Mouse (Mus musculus): Measurements from ENCODE around the gene Fryl.

The Fryl gene

GRCm38 (mm10) chr5:73256352-73257065, at the start of gene Fryl:
Gene Fryl, minus strand, starts transcription at chr5:73256619.
- peak; percentile 96 for DNase-seq

- no peak for DNase-seq
These were observed 48.1 kb upstream of the Fryl start for GRCm38 (mm10) chr5:73304507-73304906.

DNA sequence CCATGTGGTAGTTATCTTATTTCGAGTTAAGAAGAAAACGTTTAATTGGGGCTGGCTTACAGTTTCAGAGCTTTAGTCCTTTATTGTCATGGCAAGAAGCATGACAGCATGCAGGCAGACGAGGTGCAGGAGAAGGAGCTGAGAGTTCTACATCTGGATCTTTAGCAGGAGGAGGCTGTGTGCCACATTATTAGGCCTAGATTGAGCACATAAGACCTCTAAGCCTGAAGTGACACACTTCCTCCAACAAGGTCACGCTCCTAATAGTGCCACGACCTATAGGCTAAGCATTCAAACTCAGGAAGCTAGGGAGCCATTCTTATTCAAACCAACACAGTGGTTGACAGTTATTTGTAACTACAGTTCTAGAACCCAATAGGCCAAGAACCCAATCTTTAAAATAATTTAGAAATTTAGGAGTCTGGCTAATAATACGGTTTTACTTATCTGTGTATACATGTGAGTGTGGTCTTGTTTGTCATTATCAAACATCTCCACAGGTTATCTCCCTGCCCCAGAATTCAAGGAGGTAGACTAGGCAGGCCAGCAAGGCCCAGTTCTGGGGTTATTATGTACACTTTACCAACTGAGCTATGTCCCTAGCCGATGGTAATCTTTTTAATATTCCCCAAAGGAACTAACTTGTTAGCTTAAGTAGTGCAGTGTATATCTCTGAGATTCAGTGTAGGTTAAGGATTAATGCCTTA, 45.3 kb upstream of the Fryl start:
- DNase-seq, result no peak

GRCm38 (mm10) chr5:73295916-73296315, 39.5 kb upstream of the Fryl start:
- DNase-seq, result no peak

DNA sequence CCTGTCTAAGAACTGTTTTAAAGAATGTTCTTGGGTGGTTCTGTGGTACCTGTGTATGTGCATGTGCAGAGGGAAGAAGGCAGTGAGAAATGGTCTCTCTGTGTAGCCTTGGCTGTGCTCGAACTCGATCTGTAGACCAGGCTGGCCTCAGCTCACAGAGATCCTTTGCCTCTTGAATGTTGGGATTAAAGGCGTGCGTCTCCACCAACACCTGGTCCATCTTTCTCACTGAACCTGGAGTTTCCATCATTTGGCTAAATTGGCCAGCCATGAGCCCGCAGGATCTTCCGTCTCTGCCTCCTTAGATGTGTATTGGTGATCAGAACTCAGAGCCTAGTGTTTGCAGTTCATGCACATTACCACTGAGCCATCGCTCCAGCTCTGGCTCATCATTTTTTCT, 38.6 kb upstream of the Fryl start:
- DNase-seq, result no peak

DNA sequence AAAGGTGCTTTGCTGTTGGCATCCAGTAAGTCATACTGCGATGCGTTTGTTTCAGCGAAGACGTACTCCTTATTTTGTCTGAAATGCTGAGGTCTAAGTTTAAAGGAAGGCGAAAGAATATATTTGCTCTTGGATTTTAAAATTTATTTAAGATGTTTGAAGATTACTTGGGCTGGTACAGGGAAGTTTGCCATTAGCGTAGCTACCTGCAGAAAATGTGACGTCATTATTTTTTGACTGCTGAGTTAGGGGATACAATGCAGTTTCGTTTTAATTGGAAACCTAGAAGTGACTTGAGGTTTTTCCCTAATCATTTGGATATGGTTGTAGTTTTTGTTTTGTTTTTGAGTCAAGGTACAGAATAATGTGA, 37.0 kb upstream of the Fryl start:
- DNase-seq, result no peak

GRCm38 (mm10) chr5:73292502-73293457, 36.4 kb upstream of the Fryl start, which contains the start of gene Ociad1:
Gene Ociad1, plus strand, starts transcription at chr5:73292784.
- DNase-seq, result peak; percentile 96

GRCm38 (mm10) chr5:73289900-73290299, 33.5 kb upstream of the Fryl start:
- no peak for DNase-seq

DNA sequence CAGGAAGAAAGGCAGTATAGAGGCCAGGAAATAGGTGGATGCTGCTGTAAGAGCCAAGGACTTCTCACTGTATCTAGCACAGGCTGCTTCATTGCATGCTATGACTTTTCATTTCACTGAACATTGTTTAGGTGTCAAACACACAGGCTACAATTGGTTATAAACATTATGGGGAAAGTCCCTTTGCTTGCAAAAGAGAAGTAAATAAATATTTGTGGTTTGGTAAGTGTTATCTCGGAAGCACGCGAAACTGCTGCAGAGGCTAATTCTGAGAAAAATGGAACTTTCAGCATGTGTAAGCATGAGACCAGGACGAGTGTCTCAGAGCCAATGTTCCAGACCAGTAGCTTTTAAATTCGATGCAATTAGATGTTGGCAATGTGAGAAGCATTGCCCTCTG, 30.2 kb upstream of the Fryl start:
- no peak for DNase-seq

DNA sequence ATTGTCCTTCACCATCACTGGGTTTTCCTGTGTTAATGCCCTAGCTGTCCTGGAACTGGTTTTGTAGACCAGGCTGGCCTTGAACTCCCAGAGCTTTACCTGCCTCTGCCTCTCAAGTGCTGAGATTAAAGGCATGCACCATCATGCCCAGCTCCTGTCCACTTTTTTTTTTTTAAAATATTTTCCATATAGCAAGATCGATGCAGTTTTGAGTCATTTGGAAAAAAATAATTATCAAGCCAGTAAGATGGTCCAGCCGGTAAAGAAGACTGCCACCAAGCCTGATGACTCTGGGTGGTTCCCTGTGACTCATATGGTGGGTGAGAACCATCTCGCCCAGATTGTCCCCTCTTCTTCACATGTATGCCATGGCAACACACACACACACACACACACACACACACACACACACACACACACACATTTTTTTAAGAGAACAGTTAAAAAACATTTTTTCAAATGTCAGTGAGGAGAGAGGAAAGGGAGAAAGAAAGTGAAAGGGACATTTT, 29.1 kb upstream of the Fryl start:
- no peak for DNase-seq

DNA sequence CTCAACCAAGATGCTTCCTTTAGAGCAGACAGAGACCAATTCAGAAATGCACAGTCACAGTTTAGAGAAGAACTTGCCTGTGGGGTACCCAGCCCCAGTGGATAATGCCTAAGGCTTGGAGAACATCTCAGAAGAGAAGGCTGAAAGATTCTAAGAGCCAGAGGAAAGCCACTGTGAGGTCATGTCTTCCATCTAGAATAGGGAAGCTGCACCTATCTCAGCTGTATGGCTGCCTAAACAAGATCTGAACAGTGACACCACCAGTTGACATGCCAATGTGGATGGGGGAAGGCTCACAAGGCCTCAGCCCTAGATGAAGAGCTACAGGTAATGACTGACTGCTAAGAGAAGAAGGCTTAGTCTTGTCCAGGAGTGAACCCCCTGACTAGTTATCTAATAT, 27.6 kb upstream of the Fryl start:
- DNase-seq, result no peak

GRCm38 (mm10) chr5:73280567-73280850, 24.1 kb upstream of the Fryl start:
- no peak for DNase-seq

DNA sequence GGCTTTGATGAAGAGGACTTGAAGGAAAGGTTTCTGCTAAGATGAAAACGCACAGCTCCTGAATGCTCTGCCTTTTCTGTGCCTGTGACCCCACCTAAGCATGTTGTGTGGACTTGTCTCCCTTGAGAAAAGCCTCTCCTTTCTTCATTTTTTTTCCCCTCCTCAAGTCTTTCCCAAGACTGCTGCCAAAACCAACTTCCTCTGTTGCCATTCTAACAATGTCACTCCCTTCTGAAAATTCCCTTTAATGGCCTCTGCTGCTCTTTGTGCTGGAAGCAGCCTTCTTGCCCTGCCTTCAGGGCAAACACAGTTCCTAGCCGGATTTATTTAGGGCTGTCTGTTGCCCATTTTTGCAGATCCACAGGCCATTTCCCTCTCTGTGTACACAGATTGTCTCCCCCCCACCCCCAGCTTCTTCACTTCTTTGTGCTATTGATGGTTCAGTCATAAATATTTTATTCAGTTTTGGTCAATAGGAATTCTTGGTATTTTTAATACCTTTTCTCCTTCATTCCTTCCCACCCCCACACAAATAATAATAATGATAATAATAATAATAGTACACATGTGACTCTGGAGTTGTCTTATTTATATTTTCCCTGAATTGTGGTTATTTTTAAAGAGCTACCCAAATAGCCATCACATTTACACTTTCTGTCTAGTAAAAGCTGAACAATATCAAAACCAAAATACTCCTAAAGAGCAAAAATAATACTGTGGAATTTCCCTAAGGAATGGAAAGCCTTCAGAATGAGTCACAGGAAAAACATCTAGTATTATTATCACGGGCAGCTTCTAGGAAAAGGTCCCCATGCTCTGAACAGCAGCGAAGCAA, 23.5 kb upstream of the Fryl start:
- DNase-seq, result no peak

DNA sequence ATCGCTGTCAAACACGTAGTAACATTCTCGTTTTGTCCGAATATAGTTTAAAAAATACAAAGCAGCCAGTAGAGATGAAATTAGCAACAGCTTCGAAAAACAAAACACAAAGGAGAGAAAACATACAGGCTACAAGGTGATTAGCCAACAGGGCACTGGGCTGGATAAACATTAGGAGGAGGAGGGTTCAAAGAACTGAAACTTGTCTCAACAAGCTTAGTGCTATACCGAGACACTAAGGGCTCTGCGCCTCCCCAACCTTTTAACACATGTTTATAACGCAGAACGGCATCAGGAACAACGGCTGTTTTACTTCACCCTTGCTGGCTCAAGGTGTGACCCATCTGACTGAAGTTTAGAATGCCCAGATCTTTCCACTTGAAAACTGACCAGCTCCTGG, 22.8 kb upstream of the Fryl start:
- DNase-seq, result no peak

GRCm38 (mm10) chr5:73274941-73275340, 18.5 kb upstream of the Fryl start:
- DNase-seq, result no peak

DNA sequence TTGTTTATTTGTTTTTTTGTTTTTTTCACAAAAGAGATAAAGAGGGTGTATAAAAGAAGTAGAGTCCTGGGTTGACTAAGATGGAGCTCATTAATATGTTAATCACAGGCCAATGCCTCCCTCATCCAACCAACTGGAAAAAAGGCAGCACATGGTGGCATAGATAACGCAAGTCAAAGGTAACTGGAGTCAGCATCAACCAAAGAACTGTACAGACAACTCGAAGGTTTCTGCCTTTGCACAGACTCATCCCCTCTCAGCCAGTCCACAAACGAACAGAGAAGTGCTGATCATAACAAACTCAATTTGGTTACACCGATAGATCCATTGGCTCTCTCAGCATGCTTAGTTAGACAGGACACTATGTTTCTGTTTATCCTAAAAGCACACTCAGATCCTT, 16.8 kb upstream of the Fryl start:
- no peak for DNase-seq

DNA sequence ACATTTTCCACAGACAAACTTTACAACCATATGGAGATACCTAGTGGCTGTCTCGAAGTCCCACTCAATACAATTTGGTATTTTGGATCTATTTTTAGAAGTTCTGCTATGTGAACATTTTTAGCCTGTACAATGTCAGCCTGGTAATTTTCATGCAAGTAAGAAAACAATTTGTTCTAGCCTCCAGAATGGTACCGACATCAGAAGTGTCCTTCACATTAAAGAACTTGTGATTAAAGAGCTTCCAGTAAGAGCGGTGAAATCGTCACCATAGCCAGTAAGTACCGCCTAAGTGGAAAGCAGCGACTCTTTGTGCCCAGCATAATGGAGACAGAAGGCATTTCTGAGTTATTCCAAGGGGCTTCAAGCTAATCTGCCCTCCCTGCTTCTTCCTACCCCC, 14.2 kb upstream of the Fryl start:
- DNase-seq, result no peak

GRCm38 (mm10) chr5:73268636-73269213, 12.3 kb upstream of the Fryl start:
- peak; percentile 25 for DNase-seq

- no peak for DNase-seq
These were observed 9.0 kb upstream of the Fryl start for GRCm38 (mm10) chr5:73265460-73265859.

DNA sequence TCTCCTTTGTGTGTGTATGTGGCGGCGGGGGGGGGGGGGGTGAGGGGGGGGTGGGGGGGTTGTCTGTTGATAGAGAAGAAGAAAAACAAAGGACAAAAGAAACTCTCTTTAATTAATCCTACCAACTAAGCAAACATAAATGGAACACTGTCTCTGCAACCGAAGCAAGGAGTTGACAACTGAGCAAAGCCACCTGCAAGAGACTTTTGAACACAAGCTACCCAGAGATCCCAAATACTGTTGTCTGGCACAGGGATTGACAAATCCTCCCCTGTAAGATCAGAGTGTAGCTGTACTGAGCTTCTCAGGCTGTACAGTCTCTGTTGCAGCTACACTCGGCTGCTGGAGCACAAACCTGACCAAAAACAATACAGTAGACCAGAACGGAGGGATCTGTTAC, 7.7 kb upstream of the Fryl start:
- DNase-seq, result peak; percentile 37

DNA sequence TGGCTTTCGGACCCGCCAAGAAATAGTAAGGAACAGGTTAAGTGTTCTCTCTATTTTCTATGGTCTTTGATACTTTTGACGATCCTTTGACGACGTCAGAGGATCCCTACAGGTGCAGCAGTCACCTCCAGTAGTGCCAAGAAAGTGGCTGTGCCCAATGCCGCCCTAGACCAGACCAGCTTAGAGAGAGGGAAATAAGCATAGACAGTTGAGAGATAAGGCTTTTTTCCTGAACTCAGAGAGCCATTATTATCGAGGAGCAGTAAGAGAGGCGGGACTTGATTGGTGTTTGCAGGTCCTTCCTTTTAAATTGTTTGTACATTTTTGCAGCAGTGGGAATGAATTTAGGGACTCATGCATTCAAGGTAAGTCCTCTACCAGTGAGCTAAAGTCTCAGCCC, 1.3 kb upstream of the Fryl start:
- no peak for DNase-seq

DNA sequence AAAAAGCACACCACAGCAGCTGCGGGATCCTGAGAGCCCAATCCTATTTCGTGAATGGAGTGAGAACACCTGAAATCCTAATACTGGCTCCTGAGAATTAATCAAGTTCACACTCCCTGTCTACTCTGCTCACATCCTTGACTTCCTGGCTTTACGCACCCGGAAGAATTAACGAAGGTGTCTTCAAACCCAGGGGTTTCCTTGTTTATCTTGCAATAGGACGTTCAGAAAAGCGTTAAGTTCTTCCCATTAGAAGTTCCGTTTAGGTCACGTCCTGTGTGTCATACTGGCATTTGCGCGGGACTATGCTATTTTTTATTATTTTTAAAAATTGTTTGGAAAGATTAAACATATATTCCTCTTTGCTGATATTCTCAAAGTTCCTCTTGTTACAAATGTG, 677 bp upstream of the Fryl start:
- no peak for DNase-seq
